Mouse (Mus musculus) heart, postnatal 10 days (tissue): ENCODE measurements around the gene Rrm1. TPM values are rescaled to one million over a fixed set of nuclear protein-coding genes. Genes with fewer than 3 reads are reported as not detected.
"Not testable (repeated sequence)": the region's sequence is repeated elsewhere in the genome, so short reads cannot be mapped to it uniquely, and the experiment has no call there.

Experiments used
- DNase-seq, 2 experiments: peaks; one replicate each; pipeline ENCODE4 v3.0.0; 2021
- intact Hi-C: fragments of 180-260 bp; cut with DNase I; formaldehyde crosslinking; loops from one replicate; pipeline ENCODE4 v1.15.1; 2025
- total RNA-seq, 2 experiments: library from RNA; stranded (reverse); gene quantifications; 2 replicates each; pipeline ENCODE4 v1.2.3; 2021

The Rrm1 gene
- 10 to 100 TPM; 36.2 to 41.2 TPM for total RNA-seq

- peak; percentile 97 for DNase-seq
- intact Hi-C loops, result no loop called here
These were observed at the start of gene Rrm1 for GRCm38 (mm10) chr7:102441657-102442391. Rrm1 (plus strand) TSS chr7:102441695.

DNA sequence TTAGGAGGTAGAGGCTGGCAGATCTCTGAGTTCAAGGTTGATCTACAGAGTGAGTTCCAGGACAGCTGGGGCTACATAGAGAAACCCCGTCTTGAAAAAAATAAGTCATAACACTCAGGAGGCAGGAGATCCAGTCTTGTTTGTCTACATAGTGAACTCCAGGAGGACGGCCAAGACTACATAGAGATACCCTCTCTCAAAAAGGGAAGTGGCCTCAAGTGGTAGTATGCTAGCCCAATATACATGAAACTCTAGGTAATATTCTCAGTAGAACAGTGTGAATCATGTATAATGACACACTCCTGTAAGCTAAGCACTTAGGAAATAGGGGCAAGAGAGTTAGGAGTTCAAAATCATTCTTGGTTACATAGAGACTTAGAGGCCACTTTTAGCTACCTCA is 47.6 kb upstream of the Rrm1 start:
- intact Hi-C loops, result no loop called here
- no peak for DNase-seq

DNA sequence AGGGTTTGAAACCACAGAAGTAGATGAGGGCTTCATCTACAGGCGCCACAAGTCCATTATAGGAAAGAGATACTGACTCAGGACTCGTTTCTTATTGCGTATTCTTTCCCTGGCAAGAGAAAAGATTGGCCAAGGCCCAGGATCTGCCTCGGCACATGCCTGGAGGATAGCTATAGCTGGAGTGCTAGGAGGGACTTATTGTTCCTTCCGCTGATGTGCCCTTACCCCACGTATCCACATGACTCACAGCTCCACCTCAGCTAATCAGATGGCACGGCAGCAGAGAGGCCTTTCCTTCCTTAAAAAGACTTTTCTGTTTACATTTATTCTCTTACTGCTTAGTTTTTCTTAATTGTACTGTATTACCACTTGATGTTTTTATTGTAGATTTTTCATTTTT is 45.6 kb upstream of the Rrm1 start:
- peak in 1 of 2 experiments; percentile 16 for DNase-seq

DNA sequence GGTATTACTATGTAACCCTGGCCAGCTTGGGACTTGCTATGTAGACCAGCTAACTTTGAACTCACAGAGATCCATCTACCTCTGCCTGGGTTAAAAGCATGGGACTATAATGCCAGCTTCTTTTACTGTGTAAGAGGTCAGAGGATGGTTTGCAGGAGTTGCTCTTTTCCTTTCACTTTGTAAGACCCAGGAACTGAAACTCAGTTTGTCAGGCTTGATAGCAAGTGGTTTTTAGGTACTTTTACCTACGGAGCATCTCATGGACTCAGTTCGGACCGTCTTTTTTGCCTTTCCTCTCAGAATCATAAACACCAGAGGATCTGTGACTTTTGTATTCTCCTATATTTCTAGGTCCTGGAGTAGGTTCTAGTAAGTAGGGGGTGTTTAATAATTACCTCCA is 45.2 kb upstream of the Rrm1 start:
- no peak for DNase-seq
- intact Hi-C loops, result no loop called here

More for the DNA sequence above, 45.6 kb upstream of the Rrm1 start:
- intact Hi-C loops, result no loop called here

DNA sequence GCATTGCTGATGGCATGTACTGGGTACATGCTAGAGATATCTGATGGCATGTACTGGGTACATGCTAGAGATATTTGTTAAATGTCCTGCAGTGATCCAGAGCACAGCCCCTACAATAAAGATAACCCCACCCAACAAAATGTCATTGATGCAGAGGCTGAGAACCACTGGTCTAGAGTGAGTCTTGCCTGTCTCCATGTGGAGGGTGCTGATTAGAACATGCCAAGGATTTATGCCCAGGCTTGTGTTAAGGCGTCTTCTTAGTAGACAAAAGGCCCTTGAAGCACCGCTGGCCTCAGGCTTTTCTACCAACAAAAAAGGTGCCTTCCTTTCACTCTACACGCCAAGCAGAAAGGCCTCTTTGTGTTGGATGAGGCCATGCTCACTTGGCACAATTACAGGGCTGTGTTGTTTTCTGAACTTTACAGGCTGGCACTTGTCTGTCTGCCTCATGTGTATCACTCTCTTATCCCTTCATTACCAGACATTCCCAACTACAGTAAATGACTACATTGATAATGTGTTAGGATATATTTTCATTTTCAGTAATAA is 42.2 kb upstream of the Rrm1 start:
- intact Hi-C loops, result no loop called here
- DNase-seq, result no peak

DNA sequence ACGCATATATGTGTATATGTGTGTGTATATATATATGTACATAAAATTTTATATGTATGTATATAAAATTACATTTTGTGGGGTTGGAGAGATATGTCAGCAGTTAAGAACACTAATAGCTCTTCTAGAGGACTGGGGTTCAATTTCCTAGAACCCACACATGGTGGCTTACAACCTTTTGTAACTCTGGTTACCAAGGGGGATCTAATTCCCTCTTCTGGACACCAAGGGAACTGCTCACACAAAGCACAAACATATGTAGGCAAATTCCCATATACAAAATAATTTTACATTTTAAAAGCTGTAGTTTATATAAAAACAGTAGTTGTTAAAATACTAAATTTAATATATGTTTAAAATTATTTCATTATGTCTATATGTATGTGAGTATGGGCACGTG is 37.4 kb upstream of the Rrm1 start:
- DNase-seq, result no peak

GRCm38 (mm10) chr7:102407440-102407839 is 34.1 kb upstream of the Rrm1 start:
- DNase-seq, result no peak
- intact Hi-C loops, result no loop called here

More for the DNA sequence above, 37.4 kb upstream of the Rrm1 start:
- intact Hi-C loops, result no loop called here

DNA sequence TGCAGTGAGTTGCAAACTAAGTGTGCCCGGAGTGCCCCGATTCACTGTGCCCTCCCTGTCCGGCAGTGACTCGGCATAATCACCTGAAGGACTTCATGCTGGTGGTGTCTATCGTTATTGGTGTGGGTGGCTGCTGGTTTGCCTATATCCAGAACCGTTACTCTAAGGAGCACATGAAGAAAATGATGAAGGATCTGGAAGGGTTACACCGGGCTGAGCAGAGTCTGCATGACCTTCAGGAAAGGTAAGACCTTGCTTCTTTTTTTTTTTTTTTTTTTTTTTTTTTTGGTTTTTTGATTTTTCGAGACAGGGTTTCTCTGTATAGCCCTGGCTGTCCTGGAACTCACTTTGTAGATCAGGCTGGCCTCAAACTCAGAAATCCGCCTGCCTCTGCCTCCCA is 26.2 kb upstream of the Rrm1 start:
- intact Hi-C loops, DNase-seq: not testable (repeated sequence)

DNA sequence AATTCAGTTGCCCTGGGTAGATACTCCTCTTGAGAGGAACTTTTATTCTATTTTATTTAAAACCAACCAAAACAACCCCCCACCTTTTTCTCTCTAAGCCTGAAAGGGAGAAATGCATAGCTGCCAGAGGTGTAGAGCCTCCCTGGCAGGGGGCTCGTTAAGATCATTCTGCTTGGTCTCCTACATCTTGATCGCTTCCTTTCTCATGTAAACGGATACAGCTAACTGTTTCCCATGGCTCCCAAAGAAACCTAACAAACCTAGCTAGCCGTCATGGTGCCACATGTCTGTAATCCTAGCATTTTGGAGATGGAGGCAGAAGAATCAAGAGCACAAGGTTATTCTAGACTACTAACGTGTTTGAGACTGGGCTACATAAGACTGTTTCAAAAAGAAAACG is 25.7 kb upstream of the Rrm1 start:
- intact Hi-C loops, result no loop called here
- no peak for DNase-seq

DNA sequence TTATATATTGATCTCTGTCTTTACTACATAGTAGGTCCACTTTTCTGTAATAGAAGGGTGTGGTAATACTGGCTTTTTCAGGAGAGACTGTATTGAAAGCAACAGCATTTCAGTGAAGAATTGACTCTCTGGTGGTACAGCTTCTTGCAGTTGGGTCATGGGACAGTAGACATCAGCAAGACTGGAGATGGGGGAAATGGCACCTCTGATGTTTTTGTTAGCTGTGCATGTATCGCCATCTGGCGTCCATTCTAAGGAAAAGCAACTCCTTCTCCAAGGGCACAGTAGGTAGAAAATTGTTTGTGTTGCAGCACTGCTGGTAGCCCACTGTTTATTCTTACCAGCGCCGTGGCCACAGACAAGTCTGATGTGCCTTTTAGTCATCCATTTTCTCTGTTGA is 24.1 kb upstream of the Rrm1 start:
- DNase-seq, result peak; percentile 63 to 71
- intact Hi-C loops, result loop anchor here (1.0 kb wide), 2 partner anchors 150 to 159 kb away; partner anchors contain the start of gene Stim1

DNA sequence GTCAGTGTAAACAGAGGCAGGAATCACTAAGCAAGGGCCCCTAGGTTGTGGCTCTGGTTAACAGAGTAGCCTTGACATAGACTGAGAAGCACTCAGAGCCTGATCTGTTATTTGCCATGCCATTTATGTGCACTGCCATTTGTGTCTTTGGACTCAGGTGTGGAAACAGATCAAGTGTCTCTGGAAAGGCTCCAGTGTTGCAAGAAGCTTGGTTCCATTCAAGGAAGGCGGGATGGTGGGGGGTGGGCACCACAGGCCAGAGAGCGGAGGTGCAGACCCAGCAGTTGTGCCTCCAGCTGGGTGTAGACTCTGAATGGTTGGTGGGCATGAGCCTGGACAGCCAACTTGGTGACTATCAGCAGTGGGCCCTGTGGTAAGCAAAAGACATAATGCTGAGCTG is 19.5 kb upstream of the Rrm1 start:
- DNase-seq, result no peak
- intact Hi-C loops, result no loop called here

DNA sequence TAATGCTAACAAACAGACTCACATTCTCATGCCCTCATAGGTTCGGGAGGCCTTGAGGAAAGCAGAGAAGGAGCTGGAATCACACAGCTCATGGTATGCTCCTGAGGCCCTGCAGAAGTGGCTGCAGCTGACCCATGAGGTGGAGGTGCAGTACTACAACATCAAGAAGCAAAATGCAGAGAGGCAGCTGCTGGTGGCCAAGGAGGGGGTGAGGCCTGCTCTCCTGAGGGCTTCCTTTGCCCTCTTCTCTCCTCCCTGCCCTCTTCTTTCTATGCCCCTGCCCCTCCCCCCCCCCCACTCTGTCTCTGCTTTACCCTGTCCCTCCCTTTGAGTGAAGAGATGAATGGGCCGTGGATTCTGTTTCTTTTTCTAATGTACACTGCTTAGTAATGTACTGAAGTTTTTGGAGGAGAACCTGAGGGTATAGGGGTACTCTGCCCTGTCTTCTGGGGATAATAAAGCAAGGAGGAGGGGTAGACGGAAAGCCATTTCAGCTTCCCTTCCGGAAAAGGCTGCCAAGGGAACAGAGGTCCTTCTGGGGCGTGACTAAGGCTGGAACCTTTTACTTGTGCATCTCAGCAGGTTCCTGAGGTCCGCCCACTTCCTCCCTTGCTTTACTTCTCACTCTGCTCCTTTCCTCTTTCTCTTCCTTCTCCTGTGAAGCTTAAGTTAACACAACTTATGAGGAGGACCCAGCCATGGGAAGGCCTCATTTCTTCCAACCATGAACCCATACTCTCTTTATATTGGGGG is 15.4 kb upstream of the Rrm1 start:
- no peak for DNase-seq
- intact Hi-C loops, result no loop called here

DNA sequence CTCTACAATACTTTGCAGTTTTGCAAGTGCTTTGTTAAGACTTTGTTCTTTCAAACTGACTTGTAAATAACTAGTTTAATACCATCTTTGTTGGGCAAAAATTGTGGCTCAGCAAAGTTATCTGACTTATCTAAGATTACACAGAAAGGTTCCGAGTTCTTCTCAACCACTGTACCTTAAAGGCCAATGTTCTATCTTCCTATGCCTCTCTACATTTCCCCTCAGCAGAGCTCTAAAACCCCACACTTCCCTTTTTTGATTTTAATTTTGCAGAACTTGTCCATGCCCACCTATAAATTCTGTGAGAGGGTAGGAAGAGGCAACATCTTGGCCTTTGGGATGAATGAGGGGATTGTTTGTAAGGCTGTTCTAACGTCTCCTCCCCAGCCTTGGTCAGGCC is 7.2 kb upstream of the Rrm1 start:
- DNase-seq, result no peak
- intact Hi-C loops, result no loop called here

DNA sequence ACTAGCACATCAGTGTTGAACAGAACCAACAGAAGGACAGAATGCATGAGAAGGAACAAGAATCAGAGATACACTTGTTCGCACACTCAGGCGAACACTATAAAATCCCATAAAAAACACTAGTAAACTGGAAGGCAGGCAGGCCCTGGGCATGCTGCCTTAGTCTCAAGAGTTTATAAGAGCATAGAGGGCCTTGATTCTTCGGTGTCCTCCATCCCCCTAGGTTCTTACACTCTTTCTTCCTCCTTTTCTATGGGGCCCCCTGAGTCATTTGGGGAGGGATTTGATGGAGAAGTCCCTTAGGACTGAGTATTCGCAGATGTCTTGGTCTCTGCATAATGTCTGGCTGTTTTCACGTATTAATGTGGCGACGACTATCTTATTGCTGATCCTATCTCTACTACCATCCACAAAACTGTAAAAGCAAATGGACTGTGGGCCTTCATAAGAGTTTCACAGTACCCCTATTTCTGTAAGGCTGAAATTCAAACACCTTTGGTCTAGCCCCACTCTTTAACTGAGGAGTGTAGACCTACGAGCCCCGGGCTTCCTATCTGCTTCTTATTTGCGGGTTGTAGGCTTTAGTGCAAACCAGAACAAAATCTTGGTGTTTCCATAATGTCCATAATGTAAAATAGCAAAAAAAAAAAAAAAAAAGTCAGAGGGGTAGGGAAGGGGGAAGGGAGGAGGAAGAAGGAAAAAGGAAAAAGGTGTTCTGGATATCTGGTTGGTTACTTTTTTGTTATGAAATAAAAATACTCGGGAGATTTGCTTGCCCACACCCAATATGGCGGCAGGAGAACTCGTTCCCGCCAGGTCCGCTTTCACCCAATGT is 456 bp upstream of the Rrm1 start:
- intact Hi-C loops, result no loop called here
- DNase-seq, result peak in 1 of 2 experiments; percentile 12

DNA sequence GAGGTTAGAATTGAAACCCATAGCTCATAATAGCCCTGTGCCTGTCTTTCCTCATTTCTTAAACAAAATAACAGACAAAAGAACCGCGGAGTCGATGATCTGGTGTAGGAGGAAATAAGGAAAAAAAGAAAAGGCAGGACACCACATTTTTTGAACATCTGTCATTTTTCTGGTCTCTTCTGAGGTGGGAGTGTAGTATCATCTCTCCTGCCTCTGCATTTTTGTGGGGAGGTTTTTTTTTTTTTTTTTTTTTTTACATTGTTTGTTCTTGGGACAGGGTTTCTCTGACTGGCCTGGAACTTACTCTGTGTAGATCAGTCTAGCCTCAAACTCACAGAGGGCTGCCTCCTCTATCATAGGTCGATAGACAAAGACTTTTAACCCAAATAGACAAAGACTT is 937 bp downstream of the Rrm1 start:
- intact Hi-C loops, result no loop called here
- DNase-seq, result no peak

- intact Hi-C loops, result no loop called here
- no peak for DNase-seq
These were observed 2.8 kb downstream of the Rrm1 start for GRCm38 (mm10) chr7:102444301-102444700.

DNA sequence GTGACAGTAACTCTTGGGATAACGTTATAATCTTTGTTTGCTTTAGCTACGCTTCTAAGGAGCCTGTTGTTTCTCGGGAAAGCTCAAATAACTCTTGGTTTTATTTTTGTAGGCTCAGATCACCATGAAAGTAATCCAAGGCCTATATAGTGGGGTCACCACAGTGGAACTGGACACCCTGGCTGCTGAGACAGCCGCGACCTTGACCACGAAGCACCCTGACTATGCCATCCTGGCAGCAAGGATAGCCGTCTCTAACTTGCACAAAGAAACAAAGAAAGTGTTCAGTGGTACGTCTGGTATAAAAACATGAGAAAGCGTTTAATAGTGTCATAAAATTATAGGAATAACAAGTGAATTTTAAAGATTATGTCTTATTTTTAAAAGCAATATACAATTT is 4.9 kb downstream of the Rrm1 start:
- DNase-seq, result no peak
- intact Hi-C loops, result no loop called here

GRCm38 (mm10) chr7:102458618-102459380 is 17.3 kb downstream of the Rrm1 start:
- intact Hi-C loops, result no loop called here
- DNase-seq, result no peak

DNA sequence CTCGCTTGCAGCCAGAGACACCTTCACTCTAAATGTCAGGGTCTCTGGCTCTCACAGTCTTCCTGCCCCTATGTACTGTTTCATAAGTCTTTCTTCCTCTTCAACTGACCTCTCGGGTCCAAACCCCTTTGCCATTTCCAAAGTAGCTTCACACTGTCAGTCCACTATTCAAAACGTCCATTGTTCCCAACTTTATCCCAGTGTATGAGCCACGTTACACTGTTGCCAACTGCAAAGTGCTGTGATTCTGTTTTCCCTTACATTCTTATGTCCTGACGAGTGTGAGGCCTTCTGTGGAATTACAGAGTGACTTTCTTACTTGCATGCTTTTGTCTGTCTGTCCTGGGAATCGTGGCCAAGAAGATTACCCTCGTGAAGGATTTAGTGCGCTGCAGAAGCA is 26.1 kb downstream of the Rrm1 start:
- no peak for DNase-seq
- intact Hi-C loops, result no loop called here

DNA sequence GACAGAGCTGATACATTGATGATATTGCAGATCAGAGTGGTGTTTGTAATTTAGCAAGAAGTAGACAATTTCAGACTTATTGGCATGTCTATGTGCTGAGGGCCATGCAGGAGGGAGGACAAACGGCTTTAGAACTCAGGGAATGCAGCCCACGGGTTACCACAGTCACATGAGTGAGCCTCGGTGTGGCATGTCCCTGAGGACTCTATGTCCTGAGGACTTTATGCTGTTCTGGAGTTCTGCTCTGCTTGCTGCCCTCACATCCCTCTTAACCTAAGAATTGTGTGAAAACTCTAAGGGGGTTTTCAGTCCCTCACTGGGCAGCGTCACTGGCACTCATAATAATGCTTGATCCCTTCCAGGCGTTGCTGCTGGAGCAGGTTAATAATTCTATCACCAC is 31.2 kb downstream of the Rrm1 start:
- intact Hi-C loops, result no loop called here
- no peak for DNase-seq
